Mouse (Mus musculus) cerebellum, adult 8-10 months (tissue): ENCODE results near the gene Fam234a.
"Not testable (repeated sequence)": the region's sequence is repeated elsewhere in the genome, so short reads cannot be mapped to it uniquely, and the experiment has no call there.

Source experiments
- DNase-seq: peaks from one replicate; pipeline ENCODE4 v3.0.0; 2022

Fam234a gene

DNA sequence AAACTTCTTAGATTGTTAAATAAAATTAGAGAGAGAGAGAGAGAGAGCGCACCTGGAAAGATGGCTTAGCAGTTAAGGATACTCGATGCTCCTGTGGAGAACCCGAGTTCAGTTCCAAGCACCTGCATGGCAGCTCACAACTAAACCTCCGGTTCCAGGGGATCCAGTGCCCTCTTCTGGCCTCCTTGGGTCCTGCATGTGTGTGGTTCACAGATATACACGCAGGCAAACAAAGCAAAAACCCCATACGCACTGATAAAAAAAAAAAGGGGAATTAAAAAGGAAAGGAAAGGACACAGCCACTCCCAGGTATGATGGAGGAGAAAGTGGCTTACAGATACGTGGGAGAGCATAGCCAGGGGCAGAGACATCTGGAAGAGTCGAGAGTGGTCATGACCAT lies 11.2 kb downstream of the Fam234a start:
- no peak for DNase-seq

DNA sequence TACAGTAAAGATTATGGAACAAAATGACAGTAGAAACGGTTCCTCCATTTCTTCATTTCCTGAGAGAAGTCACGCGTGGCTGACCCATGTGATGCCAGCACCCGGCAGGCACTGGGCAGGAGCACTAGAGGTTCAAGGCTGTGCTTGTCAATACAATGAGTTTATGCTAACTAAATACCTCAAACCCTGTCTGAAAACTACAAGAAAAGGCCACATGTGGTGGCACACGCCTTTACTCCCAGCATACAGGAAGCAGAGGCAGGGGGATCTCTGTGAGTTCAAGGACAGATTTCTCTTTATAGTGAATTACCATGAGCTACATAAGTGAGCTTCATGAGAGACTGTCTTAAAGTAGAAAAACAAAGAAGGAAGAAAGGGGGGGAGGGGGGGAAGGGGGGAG lies 12.9 kb downstream of the Fam234a start:
- DNase-seq = no peak

- no peak for DNase-seq
Measured at GRCm38 (mm10) chr17:26229776-26230175, 14.3 kb downstream of the Fam234a start.

GRCm38 (mm10) chr17:26225150-26225549 lies 18.9 kb downstream of the Fam234a start:
- DNase-seq = no peak

- no peak for DNase-seq
Measured at GRCm38 (mm10) chr17:26221508-26221907, 22.5 kb downstream of the Fam234a start.

DNA sequence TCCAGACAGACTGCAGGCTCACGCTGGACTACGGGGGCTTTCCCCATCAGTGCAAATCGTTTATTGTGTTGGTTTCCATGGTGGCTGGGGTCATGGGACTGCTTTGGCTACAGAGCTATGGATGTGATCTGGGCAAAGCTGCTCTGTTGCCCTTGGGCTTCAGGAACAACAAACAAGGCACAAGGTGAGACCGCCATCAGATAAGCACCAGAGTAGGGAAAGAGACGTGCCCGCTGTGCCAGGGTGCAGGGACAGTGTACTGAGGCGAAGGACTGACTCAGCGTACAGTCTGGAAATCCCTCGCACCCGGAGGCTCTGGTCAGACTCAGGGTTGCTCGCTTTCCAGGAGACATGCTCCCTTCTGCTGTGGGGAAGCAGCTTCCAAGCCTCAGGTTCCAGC lies 31.4 kb downstream of the Fam234a start:
- DNase-seq = no peak

DNA sequence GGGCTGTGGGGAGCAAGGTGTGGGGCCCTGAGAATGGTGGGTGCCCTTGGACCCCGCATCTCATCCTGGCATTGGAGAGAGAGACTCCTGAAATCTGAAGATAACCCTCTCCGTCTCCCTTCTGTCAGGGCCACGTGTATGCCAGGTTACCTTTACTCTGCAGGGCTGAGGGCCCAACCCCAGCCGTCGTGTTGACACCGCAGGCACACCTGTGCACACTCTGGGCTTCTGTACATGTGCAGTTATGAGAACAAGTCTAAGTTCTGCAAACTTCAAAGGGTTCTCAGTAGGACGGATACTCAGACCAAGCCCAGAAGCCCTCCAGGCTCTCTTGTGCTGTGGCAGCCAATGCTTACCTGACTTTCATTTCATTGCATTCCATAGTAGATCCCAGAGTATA lies 31.8 kb downstream of the Fam234a start:
- no peak for DNase-seq

DNA sequence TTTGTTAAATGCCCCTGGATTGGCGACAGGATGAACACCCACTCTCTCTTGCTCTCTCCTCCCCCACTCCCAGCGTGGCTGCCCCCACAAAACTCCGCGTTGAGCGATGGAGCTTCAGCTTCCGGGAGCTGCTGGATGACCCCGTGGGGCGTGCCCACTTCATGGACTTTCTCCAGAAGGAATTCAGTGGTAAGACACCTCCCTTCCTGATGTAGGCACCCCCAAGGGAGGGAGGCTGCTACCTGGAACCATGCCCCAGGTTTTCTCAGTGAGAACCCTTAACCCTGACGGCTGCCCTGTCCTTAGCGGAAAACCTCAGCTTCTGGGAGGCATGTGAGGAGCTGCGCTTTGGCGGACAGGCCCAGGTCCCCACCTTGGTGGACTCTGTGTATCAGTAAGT lies 36.4 kb downstream of the Fam234a start, which contains the start of gene Arhgdig:
Gene Arhgdig (minus strand): TSS at position 101 of the 400 bp plus-strand sequence.
- no peak for DNase-seq

DNA sequence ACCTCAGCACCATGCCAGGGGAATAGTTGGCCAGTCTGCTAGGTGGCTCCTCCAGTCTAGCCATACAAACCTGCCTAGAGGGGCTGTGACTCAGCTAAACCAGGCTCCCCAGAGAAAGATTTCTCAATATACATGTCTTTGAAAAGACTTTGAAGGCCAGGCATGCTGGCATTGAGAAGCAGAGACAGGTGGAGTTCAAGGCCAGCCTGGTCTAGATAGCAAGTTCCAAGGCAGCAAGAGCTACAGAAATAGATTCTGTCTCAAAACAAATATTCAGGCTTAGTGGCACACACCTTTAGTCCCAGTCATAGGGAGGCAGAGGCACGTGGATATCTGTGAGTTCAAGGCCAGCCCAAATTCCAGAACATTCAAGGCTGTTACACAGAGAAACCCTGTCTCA lies 37.6 kb downstream of the Fam234a start:
- no peak for DNase-seq

DNA sequence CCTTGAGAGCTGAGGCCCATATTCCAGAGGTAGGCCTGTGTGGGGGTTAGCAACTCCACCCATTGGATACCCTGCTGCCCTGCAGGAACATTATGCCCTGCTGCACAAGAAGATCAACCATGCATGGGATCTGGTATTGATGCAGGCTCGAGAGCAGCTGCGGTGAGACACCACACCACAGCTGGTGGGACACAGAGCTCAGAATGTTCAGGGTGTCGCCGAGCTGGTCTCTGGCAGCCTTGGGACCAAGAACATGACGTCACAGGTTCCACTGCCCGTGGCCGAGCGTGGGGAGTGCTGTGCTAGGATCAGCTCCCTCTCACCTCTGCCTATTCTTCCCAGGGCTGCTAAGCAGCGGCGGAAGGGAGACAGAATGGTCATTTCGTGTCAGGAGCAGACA lies 39.3 kb downstream of the Fam234a start:
- no peak for DNase-seq

- no peak for DNase-seq
Measured at GRCm38 (mm10) chr17:26203321-26203811, 40.7 kb downstream of the Fam234a start.

- DNase-seq = no peak
Measured at GRCm38 (mm10) chr17:26202737-26203136, 41.3 kb downstream of the Fam234a start, which contains the start of gene Rgs11. TSS of gene Rgs11 (plus strand) at chr17:26202951.

DNA sequence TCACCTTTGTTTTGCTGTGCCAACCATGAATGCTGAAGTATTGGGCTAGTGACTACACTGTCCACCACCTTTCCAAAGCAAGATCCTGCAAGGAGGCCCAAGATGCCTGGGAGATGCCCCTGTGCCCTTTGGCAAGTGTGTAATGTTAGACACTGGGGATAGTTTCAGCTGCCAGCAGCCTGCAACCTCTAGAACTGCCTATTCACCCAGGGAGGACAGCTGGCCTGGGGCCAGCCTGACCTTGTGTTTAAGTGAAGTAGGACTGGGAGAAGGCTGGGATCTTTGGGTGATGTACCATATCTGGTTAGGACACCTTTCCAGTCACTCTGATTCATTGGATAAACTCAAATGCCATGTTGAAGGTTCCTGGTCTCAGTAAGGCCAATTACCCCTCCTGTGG lies 42.0 kb downstream of the Fam234a start:
- DNase-seq = no peak

GRCm38 (mm10) chr17:26200831-26201705 lies 43.0 kb downstream of the Fam234a start:
- DNase-seq = no peak

DNA sequence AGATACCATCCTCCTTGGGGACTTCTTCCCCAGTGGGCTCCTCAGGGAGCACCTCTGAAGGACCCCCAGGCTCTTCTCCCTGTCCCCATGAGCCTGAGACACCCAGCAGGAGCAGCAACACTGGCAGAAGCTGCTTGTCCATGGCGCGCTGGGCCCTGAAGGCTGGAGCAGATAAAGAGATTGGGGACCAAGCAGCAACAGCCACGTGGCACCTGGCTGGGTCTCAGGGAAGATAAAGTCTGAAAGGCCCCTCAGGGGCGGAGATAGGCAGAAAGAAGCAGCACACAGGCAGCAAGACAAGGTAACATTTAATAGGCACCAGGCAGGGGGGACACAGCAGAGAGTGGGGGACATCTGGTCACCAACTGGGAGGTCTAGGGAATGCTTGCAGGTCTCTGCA lies 45.1 kb downstream of the Fam234a start, which contains the start of gene Pdia2:
Gene Pdia2 (minus strand): TSS at position 196 of the 400 bp plus-strand sequence.
- no peak for DNase-seq

DNA sequence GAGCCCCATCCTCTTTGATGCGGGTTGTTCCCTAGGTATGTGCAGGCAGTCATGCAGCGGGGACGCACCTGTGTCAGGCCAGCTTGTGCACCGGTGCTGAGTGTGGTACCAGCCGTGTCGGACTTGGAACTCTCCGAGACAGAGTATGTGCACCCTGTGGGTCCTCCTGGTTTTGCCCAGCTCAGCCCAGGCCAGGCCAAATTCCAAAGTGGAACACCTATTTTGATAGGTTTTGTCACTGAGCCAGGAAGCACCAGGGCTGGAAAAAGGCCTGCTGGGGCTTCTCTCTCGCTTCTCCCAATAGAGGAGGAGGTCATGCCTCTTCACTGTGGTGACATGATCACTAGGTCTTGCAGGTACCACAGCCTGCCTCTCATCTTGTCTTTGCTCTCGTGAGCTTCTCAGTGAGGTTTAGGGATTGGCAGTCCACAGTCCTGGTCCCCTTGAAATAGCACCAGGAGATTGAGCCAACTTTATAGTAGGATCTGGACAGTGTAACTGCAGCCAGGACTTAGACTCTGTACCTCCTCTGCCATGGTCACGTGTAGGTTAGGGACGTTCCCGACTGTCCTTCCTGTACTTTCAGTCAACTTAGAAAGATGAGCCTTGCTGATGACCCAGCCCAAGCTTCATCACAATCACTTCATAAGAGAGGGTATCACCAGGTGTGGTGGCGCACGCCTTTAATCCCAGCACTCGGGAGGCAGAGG lies 51.4 kb downstream of the Fam234a start:
- no peak for DNase-seq

DNA sequence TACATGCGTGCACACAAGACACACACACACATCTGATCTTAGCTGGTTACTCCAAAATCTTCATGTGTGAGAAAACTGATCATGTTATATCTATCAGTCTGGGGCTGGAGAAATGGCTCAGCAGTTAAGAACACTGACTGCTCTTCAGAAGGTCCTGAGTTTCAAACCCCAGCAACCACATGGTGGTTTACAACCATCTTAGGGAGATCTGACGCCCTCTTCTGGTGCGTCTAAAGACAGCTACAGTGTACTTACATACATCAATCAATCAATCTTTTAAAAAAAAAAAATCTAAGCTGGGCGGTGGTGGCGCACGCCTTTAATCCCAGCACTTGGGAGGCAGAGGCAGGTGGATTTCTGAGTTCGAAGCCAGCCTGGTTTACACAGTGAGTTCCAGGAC lies 52.6 kb downstream of the Fam234a start:
- DNase-seq = not testable (repeated sequence)

GRCm38 (mm10) chr17:26188091-26188805 lies 55.8 kb downstream of the Fam234a start:
- no peak for DNase-seq

DNA sequence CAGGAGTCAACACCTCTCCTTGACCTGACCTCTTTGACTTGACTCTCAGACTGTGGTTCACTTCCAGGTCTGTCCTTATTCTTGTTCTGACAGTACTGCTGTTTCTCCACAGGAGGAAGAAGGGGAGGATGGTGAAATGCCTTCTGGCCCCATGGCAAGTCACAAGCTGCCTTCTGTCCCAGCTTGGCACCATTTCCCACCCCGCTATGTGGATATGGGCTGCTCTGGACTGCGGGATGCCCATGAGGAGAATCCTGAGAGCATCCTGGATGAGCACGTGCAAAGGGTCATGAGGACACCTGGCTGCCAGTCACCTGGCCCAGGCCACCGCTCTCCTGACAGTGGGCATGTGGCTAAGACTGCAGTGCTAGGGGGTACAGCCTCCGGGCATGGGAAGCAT lies 56.5 kb downstream of the Fam234a start:
- no peak for DNase-seq

DNA sequence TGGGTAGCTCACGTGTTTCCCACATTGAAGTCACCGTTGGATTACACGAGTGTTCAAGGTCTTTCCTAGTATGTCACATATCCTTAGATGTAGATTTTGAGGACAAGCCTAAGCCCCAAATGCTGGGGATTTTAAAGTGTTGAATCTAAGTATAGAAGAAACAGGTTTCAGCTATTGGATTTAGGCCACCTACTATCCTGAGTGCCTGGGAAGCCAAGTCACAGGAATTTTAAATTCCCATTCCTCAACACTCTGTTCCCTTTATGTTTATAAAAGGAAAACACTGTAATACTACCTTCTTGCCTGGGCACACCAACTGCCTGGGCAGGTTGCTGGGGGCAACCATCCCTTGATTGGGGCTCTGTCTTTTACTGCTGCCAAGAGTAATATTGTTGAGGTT lies 62.9 kb downstream of the Fam234a start:
- no peak for DNase-seq

- DNase-seq = no peak
Measured at GRCm38 (mm10) chr17:26178611-26179010, 65.4 kb downstream of the Fam234a start.

DNA sequence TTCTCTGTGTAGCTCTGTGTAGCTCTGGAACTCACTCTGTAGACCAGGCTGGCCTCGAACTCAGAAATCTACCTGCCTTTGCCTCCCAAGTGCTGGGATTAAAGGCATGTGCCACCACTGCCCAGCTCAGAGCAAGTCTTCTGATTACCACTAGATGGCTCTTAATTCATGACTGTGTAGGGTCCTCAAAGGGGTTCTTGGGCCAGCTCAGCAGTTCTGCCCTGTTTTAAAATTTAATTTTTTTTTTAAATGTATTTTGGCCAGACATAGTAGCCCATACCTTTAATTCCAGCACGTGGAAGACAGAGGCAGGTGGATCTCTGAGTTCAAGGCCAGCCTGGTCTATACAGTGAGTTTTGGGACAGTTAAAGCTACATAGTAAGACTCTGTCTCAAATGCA lies 68.8 kb downstream of the Fam234a start:
- not testable (repeated sequence) for DNase-seq

DNA sequence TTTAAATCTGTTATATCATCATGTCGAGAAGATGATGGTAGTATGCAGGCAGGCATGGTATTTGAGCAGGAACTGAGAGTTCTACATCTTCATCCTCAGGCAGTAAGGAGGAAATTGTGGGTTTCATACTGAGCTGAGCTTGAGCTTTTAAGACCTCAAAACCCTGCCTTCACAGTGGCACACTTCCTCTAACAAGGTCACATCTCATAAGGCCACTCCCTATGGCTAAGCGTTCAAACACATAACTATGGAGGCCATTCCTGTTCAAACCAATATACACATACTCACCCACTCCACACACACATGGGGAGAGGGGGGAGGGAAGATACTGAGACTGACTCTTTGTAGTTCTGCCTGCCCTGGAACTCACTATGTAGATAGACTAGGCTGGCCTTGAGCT lies 76.0 kb downstream of the Fam234a start:
- no peak for DNase-seq
